Mouse (Mus musculus): Measurements from ENCODE around the gene Stk35. TPM values are rescaled to one million over a fixed set of nuclear protein-coding genes. Genes with fewer than 3 reads are reported as not detected.

Gene Stk35
- total and polyA plus RNA-seq, 2 experiments from 2014 or later, result 6.5 to 14.7 TPM

- no peak overlapping the region for H3K9ac ChIP-seq (replicated peaks; ENCODE audit: low read length)
- TF ChIP-seq CTCF (IDR thresholded peaks at IDR 0.05; ENCODE audit: low read depth), result no peak
- H3K27me3 ChIP-seq (ENCODE audit: insufficient read depth, low read length), result no peaks in the 10 kb centered on the region
- H3K36me3 ChIP-seq (ENCODE audit: insufficient read depth, low read length), result no peaks in the 10 kb centered on the region
- DNase-seq (ENCODE audit: low spot score) (no peak), ATAC-seq (no peak)
- H3K4me1 ChIP-seq (ENCODE audit: insufficient read depth, low read length), result no peaks in the 10 kb centered on the region
- H3K4me3 ChIP-seq (ENCODE audit: low read length), result no peak overlapping the region
- no peak overlapping the region for H3K4me2 ChIP-seq (ENCODE audit: low read depth, low read length)
- WGBS, result 89% methylated on average over 5 of the region's 5 CpGs
- no peak overlapping the region for H3K27ac ChIP-seq
- H3K9me3 ChIP-seq (ENCODE audit: low read length), result no peaks in the 10 kb centered on the region
Observed at GRCm38 (mm10) chr2:129871246-129871645, 70.9 kb downstream of the Stk35 start.

- no peaks in the 10 kb centered on the region for H3K9me3 ChIP-seq (ENCODE audit: low read length)
- TF ChIP-seq CTCF (IDR thresholded peaks at IDR 0.05; ENCODE audit: low read depth), result no peak
- no peaks in the 10 kb centered on the region for H3K36me3 ChIP-seq (ENCODE audit: insufficient read depth, low read length)
- no peak overlapping the region for H3K4me2 ChIP-seq (ENCODE audit: low read depth, low read length)
- no peak overlapping the region for H3K4me3 ChIP-seq (ENCODE audit: low read length)
- DNase-seq (ENCODE audit: low spot score) (no peak), ATAC-seq (no peak)
- no peaks in the 10 kb centered on the region for H3K4me1 ChIP-seq (ENCODE audit: insufficient read depth, low read length)
- H3K9ac ChIP-seq (replicated peaks; ENCODE audit: low read length), result no peak overlapping the region
- H3K27me3 ChIP-seq (ENCODE audit: insufficient read depth, low read length), result no peaks in the 10 kb centered on the region
- 75% methylated on average over 7 of the region's 7 CpGs for WGBS
- H3K27ac ChIP-seq, result no peak overlapping the region
Observed at GRCm38 (mm10) chr2:129872071-129872470, 71.8 kb downstream of the Stk35 start.

- Histone ChIP-seq H3K36me3 (ENCODE audit: insufficient read depth, low read length) (no peaks in the 10 kb centered on the region), H3K27ac (no peak overlapping the region), H3K27me3 (ENCODE audit: insufficient read depth, low read length) (no peaks in the 10 kb centered on the region), H3K9me3 (ENCODE audit: low read length) (no peaks in the 10 kb centered on the region), H3K9ac (replicated peaks; ENCODE audit: low read length) (no peak overlapping the region), H3K4me1 (ENCODE audit: insufficient read depth, low read length) (no peaks in the 10 kb centered on the region), H3K4me2 (ENCODE audit: low read depth, low read length) (no peak overlapping the region), H3K4me3 (ENCODE audit: low read length) (no peak overlapping the region)
- ATAC-seq, result peak; percentile 84
- peak; percentile 97 for TF ChIP-seq CTCF (IDR thresholded peaks at IDR 0.05; ENCODE audit: low read depth)
- DNase-seq (ENCODE audit: low spot score), result peak; percentile 90
- 2% methylated on average over 5 of the region's 5 CpGs for WGBS
Observed at GRCm38 (mm10) chr2:129873489-129873888, 73.2 kb downstream of the Stk35 start.

- DNase-seq (ENCODE audit: low spot score) (peak; percentile 32), ATAC-seq (peak; percentile 43)
- H3K27ac ChIP-seq, result no peak overlapping the region
- peak; percentile 27; the same call in 1 of the 2 replicates for TF ChIP-seq CTCF (IDR thresholded peaks at IDR 0.05; ENCODE audit: low read depth)
- no peaks in the 10 kb centered on the region for H3K4me1 ChIP-seq (ENCODE audit: insufficient read depth, low read length)
- no peak overlapping the region for H3K4me2 ChIP-seq (ENCODE audit: low read depth, low read length)
- H3K4me3 ChIP-seq (ENCODE audit: low read length), result no peak overlapping the region
- no peaks in the 10 kb centered on the region for H3K27me3 ChIP-seq (ENCODE audit: insufficient read depth, low read length)
- 41% methylated on average over 9 of the region's 9 CpGs for WGBS
- no peaks in the 10 kb centered on the region for H3K9me3 ChIP-seq (ENCODE audit: low read length)
- no peak overlapping the region for H3K9ac ChIP-seq (replicated peaks; ENCODE audit: low read length)
- no peaks in the 10 kb centered on the region for H3K36me3 ChIP-seq (ENCODE audit: insufficient read depth, low read length)
Observed at GRCm38 (mm10) chr2:129874084-129874483, 73.8 kb downstream of the Stk35 start.

GRCm38 (mm10) chr2:129874509-129875095 lies 74.3 kb downstream of the Stk35 start:
- WGBS, result 67% methylated on average over 10 of the region's 10 CpGs
- no peak overlapping the region for H3K4me2 ChIP-seq (ENCODE audit: low read depth, low read length)
- no peak overlapping the region for H3K9ac ChIP-seq (replicated peaks; ENCODE audit: low read length)
- TF ChIP-seq CTCF (IDR thresholded peaks at IDR 0.05; ENCODE audit: low read depth), result no peak
- no peaks in the 10 kb centered on the region for H3K27me3 ChIP-seq (ENCODE audit: insufficient read depth, low read length)
- no peak overlapping the region for H3K27ac ChIP-seq
- H3K4me1 ChIP-seq (ENCODE audit: insufficient read depth, low read length), result no peaks in the 10 kb centered on the region
- ATAC-seq (no peak), DNase-seq (ENCODE audit: low spot score) (no peak)
- no peaks in the 10 kb centered on the region for H3K9me3 ChIP-seq (ENCODE audit: low read length)
- no peak overlapping the region for H3K4me3 ChIP-seq (ENCODE audit: low read length)
- no peaks in the 10 kb centered on the region for H3K36me3 ChIP-seq (ENCODE audit: insufficient read depth, low read length)

GRCm38 (mm10) chr2:129876935-129877334 lies 76.6 kb downstream of the Stk35 start:
- no peak overlapping the region for H3K9ac ChIP-seq (replicated peaks; ENCODE audit: low read length)
- no peaks in the 10 kb centered on the region for H3K9me3 ChIP-seq (ENCODE audit: low read length)
- no peaks in the 10 kb centered on the region for H3K4me1 ChIP-seq (ENCODE audit: insufficient read depth, low read length)
- ATAC-seq, result no peak
- no peaks in the 10 kb centered on the region for H3K36me3 ChIP-seq (ENCODE audit: insufficient read depth, low read length)
- H3K27me3 ChIP-seq (ENCODE audit: insufficient read depth, low read length), result no peaks in the 10 kb centered on the region
- DNase-seq (ENCODE audit: low spot score), result no peak
- H3K4me2 ChIP-seq (ENCODE audit: low read depth, low read length), result no peak overlapping the region
- no peak overlapping the region for H3K27ac ChIP-seq
- TF ChIP-seq CTCF (IDR thresholded peaks at IDR 0.05; ENCODE audit: low read depth), result no peak
- no peak overlapping the region for H3K4me3 ChIP-seq (ENCODE audit: low read length)

GRCm38 (mm10) chr2:129879817-129880216 lies 79.5 kb downstream of the Stk35 start:
- WGBS, result 43% methylated on average over 3 of the region's 3 CpGs
- no peak overlapping the region for H3K4me3 ChIP-seq (ENCODE audit: low read length)
- H3K9me3 ChIP-seq (ENCODE audit: low read length), result no peaks in the 10 kb centered on the region
- no peak overlapping the region for H3K4me2 ChIP-seq (ENCODE audit: low read depth, low read length)
- TF ChIP-seq CTCF (IDR thresholded peaks at IDR 0.05; ENCODE audit: low read depth), result peak; percentile 80
- H3K27me3 ChIP-seq (ENCODE audit: insufficient read depth, low read length), result no peaks in the 10 kb centered on the region
- no peaks in the 10 kb centered on the region for H3K36me3 ChIP-seq (ENCODE audit: insufficient read depth, low read length)
- no peak overlapping the region for H3K27ac ChIP-seq
- H3K4me1 ChIP-seq (ENCODE audit: insufficient read depth, low read length), result no peaks in the 10 kb centered on the region
- H3K9ac ChIP-seq (replicated peaks; ENCODE audit: low read length), result no peak overlapping the region
- peak; percentile 77 for DNase-seq (ENCODE audit: low spot score)
- peak; percentile 35; the same call in 1 of the 2 replicates for ATAC-seq
